Mouse (Mus musculus) MEL (cell line): ENCODE data around the gene Hsd17b14. TPM values are rescaled to one million over a fixed set of nuclear protein-coding genes. Genes with fewer than 3 reads are reported as not detected.

Experiments
- DNase-seq: peaks from one replicate; pipeline ENCODE4 v3.0.0; 2011; ENCODE audit warnings: low read depth, low spot score
- H3K27ac ChIP-seq: 2 replicates; pipeline ENCODE4 v1.5.1; 2012; ENCODE audit warnings: low read depth, mild to moderate bottlenecking, control low read depth, low read length, moderate library complexity; ENCODE audit not compliant: control insufficient read depth
- H3K27me3 ChIP-seq, 2 experiments: fragments of 150-350 bp in 1 of 2; sonication (generic) in 1 of 2; 2 replicates each; pipeline ENCODE4 v1.6.1; 2012; ENCODE audit warnings: low read length in 2 of 2, mild to moderate bottlenecking in 2 of 2, improper control_type of control experiment in 1 of 2, moderate library complexity in 1 of 2; ENCODE audit not compliant: insufficient read depth in 2 of 2, control insufficient read depth in 1 of 2
- H3K36me3 ChIP-seq, 2 experiments: 2 replicates each; pipeline ENCODE4 v1.6.1; 2012 to 2014; ENCODE audit warnings: low read length in 2 of 2, improper control_type of control experiment in 1 of 2, inconsistent platforms in 1 of 2, mild to moderate bottlenecking in 1 of 2; ENCODE audit not compliant: insufficient read depth in 2 of 2, control insufficient read depth in 1 of 2
- H3K4me1 ChIP-seq, 2 experiments: fragments of 150-350 bp in 1 of 2; sonication (generic) in 1 of 2; 2 replicates each; pipeline ENCODE4 v1.6.1; 2012; ENCODE audit warnings: low read length in 2 of 2, improper control_type of control experiment in 1 of 2, mild to moderate bottlenecking in 1 of 2; ENCODE audit not compliant: insufficient read depth in 2 of 2, control insufficient read depth in 1 of 2
- H3K4me3 ChIP-seq, 2 experiments: fragments of 150-350 bp in 1 of 2; sonication (generic) in 1 of 2; 2 replicates each; pipeline ENCODE4 v1.5.1; 2012; ENCODE audit warnings: low read depth in 2 of 2, low read length in 2 of 2, mild to moderate bottlenecking in 2 of 2, moderate library complexity in 2 of 2, control low read depth in 1 of 2, improper control_type of control experiment in 1 of 2; ENCODE audit not compliant: control insufficient read depth in 1 of 2, insufficient read depth in 1 of 2
- H3K79me2 ChIP-seq: 2 replicates; pipeline ENCODE4 v1.6.1; 2012; ENCODE audit warnings: mild to moderate bottlenecking, low read length, moderate library complexity; ENCODE audit not compliant: control insufficient read depth, poor library complexity, insufficient read depth
- H3K9ac ChIP-seq: 2 replicates; pipeline ENCODE4 v1.6.1; 2012; ENCODE audit warnings: low read depth, mild to moderate bottlenecking, control low read depth, low read length, moderate library complexity; ENCODE audit not compliant: control insufficient read depth, poor library complexity, severe bottlenecking
- H3K9me3 ChIP-seq: fragments of 150-350 bp; sonication (generic); replicated peaks from 2 replicates; pipeline ENCODE4 v1.6.1; 2012; ENCODE audit warnings: mild to moderate bottlenecking, low read length, improper control_type of control experiment, moderate library complexity; ENCODE audit not compliant: insufficient read depth
- BHLHE40 ChIP-seq: IDR thresholded peaks from 2 replicates; pipeline ENCODE4 v1.6.1; 2012; ENCODE audit warnings: low read depth, mild to moderate bottlenecking, inconsistent platforms, low read length, improper control_type of control experiment, borderline replicate concordance
- CHD2 ChIP-seq: IDR thresholded peaks from 2 replicates; pipeline ENCODE4 v1.6.1; 2011; ENCODE audit warnings: low read length, improper control_type of control experiment
- EP300 ChIP-seq, 2 experiments: IDR thresholded peaks; 2 replicates each; pipeline ENCODE4 v1.6.1; 2011; ENCODE audit warnings: improper control_type of control experiment in 2 of 2, low read length in 2 of 2, low read depth in 1 of 2, mild to moderate bottlenecking in 1 of 2
- ETS1 ChIP-seq: IDR thresholded peaks from 2 replicates; pipeline ENCODE4 v1.6.1; 2012; ENCODE audit warnings: low read depth, mild to moderate bottlenecking, inconsistent platforms, low read length, improper control_type of control experiment, moderate library complexity
- HCFC1 ChIP-seq: IDR thresholded peaks from 2 replicates; pipeline ENCODE4 v1.6.1; 2012; ENCODE audit warnings: low read depth, mild to moderate bottlenecking, inconsistent platforms, low read length, improper control_type of control experiment, moderate library complexity
- MAX ChIP-seq: IDR thresholded peaks from 2 replicates; pipeline ENCODE4 v1.6.1; 2011; ENCODE audit warnings: low read length, improper control_type of control experiment
- MAZ ChIP-seq: IDR thresholded peaks from 2 replicates; pipeline ENCODE4 v1.6.1; 2012; ENCODE audit warnings: low read depth, mild to moderate bottlenecking, inconsistent platforms, low read length, improper control_type of control experiment
- MEF2A ChIP-seq: IDR thresholded peaks from 2 replicates; pipeline ENCODE4 v1.6.1; 2014; ENCODE audit warnings: low read depth, mild to moderate bottlenecking, inconsistent platforms, low read length, improper control_type of control experiment; ENCODE audit not compliant: poor library complexity, insufficient replicate concordance, severe bottlenecking; ENCODE audit errors: extremely low read depth
- MXI1 ChIP-seq: IDR thresholded peaks from 2 replicates; pipeline ENCODE4 v1.6.1; 2011; ENCODE audit warnings: mild to moderate bottlenecking, low read depth, low read length, improper control_type of control experiment
- POLR2A ChIP-seq, 2 experiments: IDR thresholded peaks; 2 replicates each; pipeline ENCODE4 v1.6.1; 2011 to 2012; ENCODE audit warnings: low read length in 2 of 2, mild to moderate bottlenecking in 2 of 2, control low read depth in 1 of 2, improper control_type of control experiment in 1 of 2, low read depth in 1 of 2, moderate library complexity in 1 of 2; ENCODE audit not compliant: control insufficient read depth in 1 of 2, insufficient read depth in 1 of 2, poor library complexity in 1 of 2
- TBP ChIP-seq: IDR thresholded peaks from 2 replicates; pipeline ENCODE4 v1.8.0; 2011; ENCODE audit warnings: low read depth, low read length, improper control_type of control experiment
- TCF12 ChIP-seq: IDR thresholded peaks from 2 replicates; pipeline ENCODE4 v1.6.1; 2014; ENCODE audit warnings: low read depth, mild to moderate bottlenecking, inconsistent platforms, low read length, improper control_type of control experiment, moderate library complexity
- USF1 ChIP-seq: IDR thresholded peaks from 2 replicates; pipeline ENCODE4 v1.6.1; 2014; ENCODE audit warnings: low read depth, mild to moderate bottlenecking, inconsistent platforms, low read length, improper control_type of control experiment, moderate library complexity
- USF2 ChIP-seq, 2 experiments: IDR thresholded peaks; 2 replicates each; pipeline ENCODE4 v1.6.1; 2011 to 2012; ENCODE audit warnings: improper control_type of control experiment in 2 of 2, low read length in 2 of 2, borderline replicate concordance in 1 of 2, inconsistent platforms in 1 of 2, low read depth in 1 of 2, mild to moderate bottlenecking in 1 of 2; ENCODE audit not compliant: insufficient read depth in 1 of 2
- ZC3H11A ChIP-seq: IDR thresholded peaks from 2 replicates; pipeline ENCODE4 v1.6.1; 2012; ENCODE audit warnings: low read depth, mild to moderate bottlenecking, inconsistent platforms, low read length, improper control_type of control experiment
- ZKSCAN1 ChIP-seq: IDR thresholded peaks from 2 replicates; pipeline ENCODE4 v1.6.1; 2012; ENCODE audit warnings: low read depth, mild to moderate bottlenecking, inconsistent platforms, low read length, improper control_type of control experiment, moderate library complexity
- polyA plus RNA-seq, 2 experiments: library from polyadenylated mRNA; stranded (reverse) in 1 of 2; unstranded in 1 of 2; fragments of >175 nt in 1 of 2; fragments of >200 nt in 1 of 2; gene quantifications; 2 replicates each; pipeline versions ENCODE4 v1.2.1 to v1.2.4; 2012; ENCODE audit warnings: low replicate concordance in 2 of 2, low read depth in 1 of 2; ENCODE audit not compliant: insufficient read length in 2 of 2, insufficient read depth in 1 of 2, missing spikeins in 1 of 2
- total RNA-seq: library from RNA; depleted of rRNA; stranded (reverse); fragments of 300-350 nt; gene quantifications from 2 replicates; pipeline ENCODE4 v1.2.3, GENCODE M21; 2012

The Hsd17b14 gene
- total and polyA plus RNA-seq, 3 experiments = 2.0 to 9.3 TPM; not detected in 1

DNA sequence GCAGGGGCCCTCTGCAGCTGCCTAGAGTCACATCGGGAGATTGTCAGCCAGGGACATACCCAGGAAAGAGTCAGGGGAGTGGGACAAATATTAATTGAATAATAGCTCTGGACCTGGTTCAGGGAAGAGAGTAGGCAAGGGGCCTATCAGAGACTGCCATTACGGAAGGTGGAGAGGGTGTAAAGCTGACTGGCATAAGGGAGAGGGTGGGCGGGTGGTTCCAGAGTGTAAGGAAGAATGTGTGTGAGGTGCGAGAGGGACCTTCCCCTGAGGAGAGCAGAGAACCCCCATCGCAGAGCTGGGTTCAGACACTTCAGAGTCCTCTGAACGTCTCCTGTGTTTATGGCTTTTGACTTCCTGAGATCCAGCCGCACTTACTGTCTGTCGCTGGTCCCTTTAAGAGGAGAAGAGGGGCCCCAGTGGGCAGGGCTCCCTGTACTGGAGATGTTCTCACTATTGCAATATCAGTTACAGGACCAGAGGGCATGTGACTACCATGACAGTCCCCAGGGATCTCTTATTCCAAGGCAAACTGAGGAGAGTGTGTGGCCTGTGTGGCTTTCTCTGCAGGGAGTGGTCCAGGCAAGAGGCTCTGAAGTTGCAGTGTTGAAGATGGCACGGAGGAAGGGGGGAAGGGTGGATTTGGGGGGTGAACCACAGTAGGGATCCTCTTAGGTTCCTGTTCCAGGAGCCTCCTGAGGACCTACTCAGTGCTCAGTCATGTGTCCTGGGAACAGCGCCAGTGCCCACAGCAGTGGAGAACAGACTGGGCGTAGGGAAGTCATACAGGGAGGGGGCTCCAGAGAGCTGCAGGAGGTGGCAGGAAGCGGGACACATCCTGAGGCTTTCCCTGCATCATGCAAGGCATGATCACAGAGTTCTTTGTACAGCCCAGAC is 7.2 kb downstream of the Hsd17b14 start:
- no peaks in the 10 kb centered on the region for H3K9me3 ChIP-seq
- peak overlapping the region; percentile 90 for H3K27ac ChIP-seq
- peak overlapping the region; percentile 53 to 60 for H3K4me3 ChIP-seq
- H3K9ac ChIP-seq = peak overlapping the region; percentile 72
- H3K27me3 ChIP-seq = no peaks in the 10 kb centered on the region
- H3K79me2 ChIP-seq = no peaks in the 10 kb centered on the region; the same call in 1 of the 2 replicates
- TF ChIP-seq MXI1 (peak; percentile 69; the same call in 1 of the 2 replicates), ZC3H11A (no peak), USF2 (IDR thresholded peaks at IDR 0.05; ENCODE audit: borderline replicate concordance in 1 of 2, insufficient read depth in 1 of 2, low read depth in 1 of 2, low read length in 2 of 2) (no peak), MAZ (0 out of 2 replicates have a peak, but pooled peaks have one; percentile 87), TBP (peak; percentile 44; the same call in 1 of the 2 replicates), HCFC1 (peak; percentile 51; the same call in 1 of the 2 replicates), USF1 (peak; percentile 81), ZKSCAN1 (peak; percentile 99), BHLHE40 (no peak), EP300 (IDR thresholded peaks at IDR 0.05; ENCODE audit: low read depth in 1 of 2, low read length in 2 of 2) (peak in 1 of 2 experiments; percentile 31; a peak in 1 of 4 replicates), ETS1 (0 out of 2 replicates have a peak, but pooled peaks have one; percentile 12), POLR2A (IDR thresholded peaks at IDR 0.05; ENCODE audit: control insufficient read depth in 1 of 2, insufficient read depth in 1 of 2, low read depth in 1 of 2, low read length in 2 of 2, poor library complexity in 1 of 2) (peak in 1 of 2 experiments; percentile 47; a peak in 1 of 4 replicates), MAX (0 out of 2 replicates have a peak, but pooled peaks have one; percentile 22), TCF12 (no peak), CHD2 (no peak)
- 0 out of 4 replicates have a peak, but pooled peaks cover 0 to 2% of the 10 kb centered on the region in 2 experiments for H3K36me3 ChIP-seq
- DNase-seq = peak; percentile 76
- H3K4me1 ChIP-seq = peaks cover 0 to 10% of the 10 kb centered on the region in 2 experiments; a peak in 2 of 4 replicates

DNA sequence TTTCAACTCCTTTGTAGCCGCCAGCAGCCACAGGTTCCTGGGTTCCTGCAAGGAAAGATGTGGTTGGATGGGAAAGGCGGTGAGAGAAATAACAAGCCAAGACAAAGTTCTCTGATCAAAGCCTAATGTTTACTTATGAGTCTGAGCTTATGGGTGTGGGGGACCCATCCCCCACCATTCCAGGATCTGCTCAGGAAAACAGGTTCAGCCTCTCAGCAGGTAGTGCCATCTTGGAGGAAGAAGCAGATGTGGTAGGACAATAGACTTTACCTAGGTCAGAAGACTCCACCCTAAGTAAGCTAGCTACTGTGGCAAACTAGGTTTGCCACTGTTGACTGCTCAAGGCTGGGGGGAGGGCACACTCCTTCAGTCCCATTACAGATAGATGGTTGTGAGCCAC is 10.1 kb downstream of the Hsd17b14 start:
- H3K27ac ChIP-seq = no peak overlapping the region
- peaks cover 0 to 7% of the 10 kb centered on the region in 2 experiments; a peak in 2 of 4 replicates for H3K36me3 ChIP-seq
- no peaks in the 10 kb centered on the region for H3K27me3 ChIP-seq
- H3K4me1 ChIP-seq = peaks cover 0 to 18% of the 10 kb centered on the region in 2 experiments; a peak in 3 of 4 replicates
- DNase-seq = no peak
- no peaks in the 10 kb centered on the region; the same call in 1 of the 2 replicates for H3K79me2 ChIP-seq
- H3K9ac ChIP-seq = no peak overlapping the region
- no peak overlapping the region for H3K4me3 ChIP-seq
- H3K9me3 ChIP-seq = no peaks in the 10 kb centered on the region
- TF ChIP-seq EP300 (IDR thresholded peaks at IDR 0.05; ENCODE audit: low read depth in 1 of 2, low read length in 2 of 2) = no peak
- TF ChIP-seq MAZ = no peak
- TF ChIP-seq TCF12 = no peak
- no peak for TF ChIP-seq BHLHE40
- no peak for TF ChIP-seq HCFC1
- TF ChIP-seq MEF2A = no peak
- TF ChIP-seq, all 39 proteins: peak for 0
